Mouse (Mus musculus): ENCODE results near the gene Gm11236.
"Not testable (repeated sequence)": the region's sequence is repeated elsewhere in the genome, so short reads cannot be mapped to it uniquely, and the experiment has no call there.

Gene Gm11236

DNA sequence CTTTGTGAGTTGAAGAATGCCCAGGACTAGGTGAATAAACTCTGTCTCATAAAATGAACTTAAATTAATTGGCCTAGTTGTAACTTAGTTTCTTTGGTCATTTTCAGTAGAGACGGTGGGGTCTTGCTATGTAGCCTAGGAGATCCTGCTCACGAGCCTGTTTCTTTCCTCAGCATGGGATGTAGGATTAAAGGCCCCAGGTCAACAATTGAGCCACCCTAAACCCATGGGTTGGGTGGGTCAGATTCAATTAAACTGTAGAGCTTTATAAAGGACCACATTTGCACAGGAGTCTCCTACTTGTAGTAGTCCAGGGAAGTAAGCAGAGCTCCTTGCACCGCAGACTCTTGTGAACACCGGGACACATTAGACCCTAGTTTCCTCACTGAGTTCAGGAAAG is at the start of gene Gm11236:
Gene Gm11236 (plus strand): TSS at position 301 of the 400 bp plus-strand sequence.
- DNase-seq = not testable (repeated sequence)

DNA sequence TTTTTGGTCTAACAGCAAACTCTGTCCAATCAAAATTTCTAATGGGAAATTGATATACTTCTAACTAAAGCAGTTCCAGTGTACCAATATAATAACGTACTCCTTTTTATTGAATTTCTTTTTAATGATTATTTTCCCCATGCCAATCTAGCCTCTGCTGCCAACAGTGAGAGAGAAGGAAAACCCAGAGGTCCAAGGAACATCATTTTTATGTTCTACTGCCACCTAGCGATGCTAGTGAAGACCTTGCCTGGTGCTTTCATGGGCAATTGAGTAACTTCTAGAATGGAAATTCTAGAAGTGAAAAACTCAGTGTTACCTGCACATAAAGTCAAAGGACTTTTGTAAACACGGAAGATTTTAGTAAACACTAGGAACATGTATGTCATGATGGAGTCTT is 38.7 kb upstream of the Gm11236 start:
- DNase-seq = no peak

DNA sequence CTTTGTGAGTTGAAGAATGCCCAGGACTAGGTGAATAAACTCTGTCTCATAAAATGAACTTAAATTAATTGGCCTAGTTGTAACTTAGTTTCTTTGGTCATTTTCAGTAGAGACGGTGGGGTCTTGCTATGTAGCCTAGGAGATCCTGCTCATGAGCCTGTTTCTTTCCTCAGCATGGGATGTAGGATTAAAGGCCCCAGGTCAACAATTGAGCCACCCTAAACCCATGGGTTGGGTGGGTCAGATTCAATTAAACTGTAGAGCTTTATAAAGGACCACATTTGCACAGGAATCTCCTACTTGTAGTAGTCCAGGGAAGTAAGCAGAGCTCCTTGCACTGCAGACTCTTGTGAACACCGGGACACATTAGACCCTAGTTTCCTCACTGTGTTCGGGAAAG is 30.3 kb upstream of the Gm11236 start, which contains the start of gene Gm11238:
Gene Gm11238 (plus strand): TSS at position 301 of the 400 bp plus-strand sequence.
- DNase-seq = not testable (repeated sequence)

DNA sequence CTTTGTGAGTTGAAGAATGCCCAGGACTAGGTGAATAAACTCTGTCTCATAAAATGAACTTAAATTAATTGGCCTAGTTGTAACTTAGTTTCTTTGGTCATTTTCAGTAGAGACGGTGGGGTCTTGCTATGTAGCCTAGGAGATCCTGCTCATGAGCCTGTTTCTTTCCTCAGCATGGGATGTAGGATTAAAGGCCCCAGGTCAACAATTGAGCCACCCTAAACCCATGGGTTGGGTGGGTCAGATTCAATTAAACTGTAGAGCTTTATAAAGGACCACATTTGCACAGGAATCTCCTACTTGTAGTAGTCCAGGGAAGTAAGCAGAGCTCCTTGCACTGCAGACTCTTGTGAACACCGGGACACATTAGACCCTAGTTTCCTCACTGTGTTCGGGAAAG is 15.2 kb upstream of the Gm11236 start, which contains the start of gene Gm11237:
Gene Gm11237 (plus strand): TSS at position 301 of the 400 bp plus-strand sequence.
- not testable (repeated sequence) for DNase-seq

DNA sequence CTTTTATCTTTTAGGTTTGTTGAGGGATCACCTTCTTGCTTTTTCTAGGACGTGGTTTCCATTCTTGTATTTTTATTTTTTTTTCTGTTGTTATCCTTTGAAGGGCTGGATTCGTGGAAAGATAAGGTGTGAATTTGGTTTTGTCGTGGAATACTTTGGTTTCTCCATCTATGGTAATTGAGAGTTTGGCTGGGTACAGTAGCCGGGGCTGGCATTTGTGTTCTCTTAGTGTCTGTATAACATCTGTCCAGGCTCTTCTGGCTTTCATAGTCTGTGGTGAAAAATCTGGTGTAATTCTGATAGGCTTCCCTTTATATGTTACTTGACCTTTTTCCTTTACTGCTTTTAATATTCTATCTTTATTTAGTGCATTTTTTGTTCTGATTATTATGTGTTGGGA is 23.9 kb downstream of the Gm11236 start:
- not testable (repeated sequence) for DNase-seq

DNA sequence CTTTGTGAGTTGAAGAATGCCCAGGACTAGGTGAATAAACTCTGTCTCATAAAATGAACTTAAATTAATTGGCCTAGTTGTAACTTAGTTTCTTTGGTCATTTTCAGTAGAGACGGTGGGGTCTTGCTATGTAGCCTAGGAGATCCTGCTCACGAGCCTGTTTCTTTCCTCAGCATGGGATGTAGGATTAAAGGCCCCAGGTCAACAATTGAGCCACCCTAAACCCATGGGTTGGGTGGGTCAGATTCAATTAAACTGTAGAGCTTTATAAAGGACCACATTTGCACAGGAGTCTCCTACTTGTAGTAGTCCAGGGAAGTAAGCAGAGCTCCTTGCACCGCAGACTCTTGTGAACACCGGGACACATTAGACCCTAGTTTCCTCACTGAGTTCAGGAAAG is 30.1 kb downstream of the Gm11236 start, which contains the start of gene Gm11239:
Gene Gm11239 (plus strand): TSS at position 301 of the 400 bp plus-strand sequence.
- not testable (repeated sequence) for DNase-seq

DNA sequence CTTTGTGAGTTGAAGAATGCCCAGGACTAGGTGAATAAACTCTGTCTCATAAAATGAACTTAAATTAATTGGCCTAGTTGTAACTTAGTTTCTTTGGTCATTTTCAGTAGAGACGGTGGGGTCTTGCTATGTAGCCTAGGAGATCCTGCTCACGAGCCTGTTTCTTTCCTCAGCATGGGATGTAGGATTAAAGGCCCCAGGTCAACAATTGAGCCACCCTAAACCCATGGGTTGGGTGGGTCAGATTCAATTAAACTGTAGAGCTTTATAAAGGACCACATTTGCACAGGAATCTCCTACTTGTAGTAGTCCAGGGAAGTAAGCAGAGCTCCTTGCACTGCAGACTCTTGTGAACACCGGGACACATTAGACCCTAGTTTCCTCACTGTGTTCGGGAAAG is 45.3 kb downstream of the Gm11236 start, which contains the start of gene Gm428:
Gene Gm428 (plus strand): TSS at position 301 of the 400 bp plus-strand sequence.
- DNase-seq = not testable (repeated sequence)
